Mouse (Mus musculus) limb, embryonic 14.5 days (tissue): ENCODE results near the gene Fbxw11. TPM values are rescaled to one million over a fixed set of nuclear protein-coding genes. Genes with fewer than 3 reads are reported as not detected.

ENCODE experiments used
- ATAC-seq: fragments of 200-750 bp; cut with Nextera tagmentation; 2 replicates; pipeline ENCODE4 v1.8.0; 2017; ENCODE audit warnings: low read depth, moderate number of reproducible peaks, moderate TSS enrichment; ENCODE audit not compliant: low FRiP score
- DNase-seq: peaks from one replicate; pipeline ENCODE4 v3.0.0-alpha.2; 2015; ENCODE audit warnings: low spot score
- H3K27ac ChIP-seq: fragments of 300-500 bp; sonication (generic); replicated peaks from 2 replicates; pipeline ENCODE4 v1.5.1; 2014; ENCODE audit warnings: low read depth, mild to moderate bottlenecking, low read length, moderate library complexity, mixed read lengths
- H3K27me3 ChIP-seq: fragments of 300-500 bp; sonication (generic); 2 replicates; pipeline ENCODE4 v1.6.1; 2014; ENCODE audit warnings: low read length, mixed read lengths; ENCODE audit not compliant: control insufficient read depth, insufficient read depth
- H3K36me3 ChIP-seq: fragments of 300-500 bp; sonication (generic); 2 replicates; pipeline ENCODE4 v1.6.1; 2014; ENCODE audit warnings: mild to moderate bottlenecking, low read length, moderate library complexity, mixed read lengths; ENCODE audit not compliant: control insufficient read depth, insufficient read depth
- H3K4me1 ChIP-seq: fragments of 300-500 bp; sonication (generic); 2 replicates; pipeline ENCODE4 v1.6.1; 2014; ENCODE audit warnings: antibody characterized with exemption, low read length, mixed read lengths; ENCODE audit not compliant: control insufficient read depth, insufficient read depth
- H3K4me2 ChIP-seq: fragments of 300-500 bp; sonication (generic); replicated peaks from 2 replicates; pipeline ENCODE4 v1.6.1; 2014; ENCODE audit warnings: low read depth, mild to moderate bottlenecking, low read length, moderate library complexity; ENCODE audit not compliant: severe bottlenecking
- H3K4me3 ChIP-seq: fragments of 300-500 bp; sonication (generic); replicated peaks from 2 replicates; pipeline ENCODE4 v1.5.1; 2014; ENCODE audit warnings: low read length
- H3K9ac ChIP-seq: fragments of 300-500 bp; sonication (generic); 2 replicates; pipeline ENCODE4 v1.6.1; 2014; ENCODE audit warnings: mild to moderate bottlenecking, low read depth, low read length, moderate library complexity; ENCODE audit not compliant: severe bottlenecking
- H3K9me3 ChIP-seq: fragments of 300-500 bp; sonication (generic); 2 replicates; pipeline ENCODE4 v1.6.1; 2016; ENCODE audit warnings: low read length; ENCODE audit not compliant: control insufficient read depth
- POLR2A ChIP-seq: fragments of 200-500 bp; IDR thresholded peaks from 2 replicates; pipeline ENCODE4 v1.8.0; 2012; ENCODE audit warnings: inconsistent platforms, mild to moderate bottlenecking, moderate library complexity, borderline replicate concordance; ENCODE audit not compliant: insufficient read depth, insufficient read length; ENCODE audit errors: extremely low read depth
- WGBS: fragments of 180-500 bp; shearing (Covaris S2); extraction: QIAGEN DNeasy Blood & Tissue Kit; methylation state at CpG from one replicate; pipeline ENCODE4 v1.1.7; 2014; 5-methylcytosine and 5-hydroxymethylcytosine counted together
- polyA plus RNA-seq, 2 experiments: library from polyadenylated mRNA; depleted of rRNA in 1 of 2; stranded (reverse) in 1 of 2; unstranded in 1 of 2; fragments of >200 nt; fragmentation: Nextera tagmentation in 1 of 2; extraction: Ambion mirVana in 1 of 2; gene quantifications; 2 replicates each; pipeline versions ENCODE4 v1.2.1 to v1.2.3; 2012 to 2014

The Fbxw11 gene
- polyA plus RNA-seq, 2 experiments, result 56.1 to 63.2 TPM

GRCm38 (mm10) chr11:32650893-32651590, 8.5 kb downstream of the Fbxw11 start:
- Histone ChIP-seq H3K4me1 (peaks cover 2% of the 10 kb centered on the region; the same call in 1 of the 2 replicates), H3K27ac (no peak overlapping the region), H3K9me3 (no peaks in the 10 kb centered on the region), H3K4me3 (no peak overlapping the region), H3K36me3 (peaks cover 4% of the 10 kb centered on the region; the same call in 1 of the 2 replicates), H3K4me2 (no peak overlapping the region), H3K9ac (no peak overlapping the region), H3K27me3 (no peaks in the 10 kb centered on the region)
- ATAC-seq (no peak), DNase-seq (no peak)
- no peak for TF ChIP-seq POLR2A
- WGBS, result 93% methylated on average over 7 of the region's 7 CpGs

GRCm38 (mm10) chr11:32651723-32652122, 9.2 kb downstream of the Fbxw11 start:
- H3K9ac ChIP-seq, result no peak overlapping the region
- ATAC-seq (no peak), DNase-seq (no peak)
- 88% methylated on average over 1 of the region's 1 CpGs for WGBS
- H3K9me3 ChIP-seq, result no peaks in the 10 kb centered on the region
- H3K4me2 ChIP-seq, result no peak overlapping the region
- H3K27me3 ChIP-seq, result no peaks in the 10 kb centered on the region
- H3K4me3 ChIP-seq, result no peak overlapping the region
- peaks cover 4% of the 10 kb centered on the region; the same call in 1 of the 2 replicates for H3K36me3 ChIP-seq
- H3K4me1 ChIP-seq, result peaks cover 2% of the 10 kb centered on the region; the same call in 1 of the 2 replicates
- H3K27ac ChIP-seq, result no peak overlapping the region
- no peak for TF ChIP-seq POLR2A

GRCm38 (mm10) chr11:32662082-32662656, 19.6 kb downstream of the Fbxw11 start:
- no peak overlapping the region for H3K4me3 ChIP-seq
- peaks cover 7% of the 10 kb centered on the region; the same call in 1 of the 2 replicates for H3K4me1 ChIP-seq
- no peaks in the 10 kb centered on the region for H3K27me3 ChIP-seq
- no peak for ATAC-seq
- no peak overlapping the region for H3K4me2 ChIP-seq
- H3K27ac ChIP-seq, result no peak overlapping the region
- H3K9me3 ChIP-seq, result no peaks in the 10 kb centered on the region
- no peak for TF ChIP-seq POLR2A
- no peaks in the 10 kb centered on the region for H3K36me3 ChIP-seq
- 93% methylated on average over 1 of the region's 1 CpGs for WGBS
- DNase-seq, result no peak
- H3K9ac ChIP-seq, result no peak overlapping the region

GRCm38 (mm10) chr11:32665639-32666038, 23.1 kb downstream of the Fbxw11 start:
- no peak for TF ChIP-seq POLR2A
- WGBS, result 83% methylated on average over 3 of the region's 3 CpGs
- Histone ChIP-seq H3K4me2 (no peak overlapping the region), H3K27ac (no peak overlapping the region), H3K36me3 (peaks cover 4% of the 10 kb centered on the region; the same call in 1 of the 2 replicates), H3K9me3 (no peaks in the 10 kb centered on the region), H3K4me1 (peaks cover 15% of the 10 kb centered on the region; the same call in 1 of the 2 replicates), H3K27me3 (no peaks in the 10 kb centered on the region), H3K4me3 (no peak overlapping the region), H3K9ac (no peak overlapping the region)
- DNase-seq, result no peak
- no peak for ATAC-seq

GRCm38 (mm10) chr11:32666983-32667382, 24.5 kb downstream of the Fbxw11 start:
- H3K27ac ChIP-seq, result no peak overlapping the region
- H3K4me1 ChIP-seq, result peaks cover 15% of the 10 kb centered on the region; the same call in 1 of the 2 replicates
- ATAC-seq (no peak), DNase-seq (no peak)
- peaks cover 4% of the 10 kb centered on the region; the same call in 1 of the 2 replicates for H3K36me3 ChIP-seq
- H3K9me3 ChIP-seq, result no peaks in the 10 kb centered on the region
- H3K9ac ChIP-seq, result no peak overlapping the region
- no peak for TF ChIP-seq POLR2A
- no peak overlapping the region for H3K4me3 ChIP-seq
- no peak overlapping the region for H3K4me2 ChIP-seq
- H3K27me3 ChIP-seq, result no peaks in the 10 kb centered on the region
